Mouse (Mus musculus) forebrain, embryonic 13.5 days (tissue): ENCODE data around the gene Olfml1. TPM values are rescaled to one million over a fixed set of nuclear protein-coding genes. Genes with fewer than 3 reads are reported as not detected.

ENCODE experiments used
- ATAC-seq: fragments of 200-750 bp; cut with Nextera tagmentation; 2 replicates; pipeline ENCODE4 v1.8.0; 2017
- H3K27ac ChIP-seq: fragments of 300-500 bp; sonication (generic); 2 replicates; pipeline ENCODE4 v1.5.1; 2015; ENCODE audit warnings: inconsistent platforms, mild to moderate bottlenecking, moderate library complexity
- H3K27me3 ChIP-seq: fragments of 300-500 bp; sonication (generic); 2 replicates; pipeline ENCODE4 v1.6.1; 2015; ENCODE audit warnings: mild to moderate bottlenecking, inconsistent platforms
- H3K36me3 ChIP-seq: fragments of 300-500 bp; sonication (generic); 2 replicates; pipeline ENCODE4 v1.6.1; 2015; ENCODE audit warnings: mild to moderate bottlenecking, inconsistent platforms; ENCODE audit not compliant: poor library complexity, severe bottlenecking
- H3K4me1 ChIP-seq: fragments of 300-500 bp; sonication (generic); 2 replicates; pipeline ENCODE4 v1.6.1; 2015; ENCODE audit warnings: inconsistent platforms
- H3K4me2 ChIP-seq: fragments of 300-500 bp; sonication (generic); 2 replicates; pipeline ENCODE4 v1.6.1; 2015; ENCODE audit warnings: inconsistent platforms, mild to moderate bottlenecking, moderate library complexity
- H3K4me3 ChIP-seq: fragments of 300-500 bp; sonication (generic); 2 replicates; pipeline ENCODE4 v1.5.1; 2015; ENCODE audit warnings: mild to moderate bottlenecking, inconsistent platforms
- H3K9ac ChIP-seq: fragments of 300-500 bp; sonication (generic); 2 replicates; pipeline ENCODE4 v1.6.1; 2015; ENCODE audit warnings: mild to moderate bottlenecking, inconsistent platforms
- H3K9me3 ChIP-seq: fragments of 300-500 bp; sonication (generic); replicated peaks from 2 replicates; pipeline ENCODE4 v1.6.1; 2016; ENCODE audit warnings: inconsistent platforms
- WGBS: fragments of 180-500 bp; shearing (Covaris S2); methylation state at CpG from one replicate; pipeline ENCODE4 v1.1.7; 2015; 5-methylcytosine and 5-hydroxymethylcytosine counted together
- polyA plus RNA-seq: library from polyadenylated mRNA; unstranded; fragments of >200 nt; fragmentation: Nextera tagmentation; extraction: Ambion mirVana; gene quantifications from 2 replicates; pipeline ENCODE4 v1.2.1, GENCODE M21; 2015

Olfml1 gene
- polyA plus RNA-seq, 1 experiment from 2014 or later, result 1.9 TPM

DNA sequence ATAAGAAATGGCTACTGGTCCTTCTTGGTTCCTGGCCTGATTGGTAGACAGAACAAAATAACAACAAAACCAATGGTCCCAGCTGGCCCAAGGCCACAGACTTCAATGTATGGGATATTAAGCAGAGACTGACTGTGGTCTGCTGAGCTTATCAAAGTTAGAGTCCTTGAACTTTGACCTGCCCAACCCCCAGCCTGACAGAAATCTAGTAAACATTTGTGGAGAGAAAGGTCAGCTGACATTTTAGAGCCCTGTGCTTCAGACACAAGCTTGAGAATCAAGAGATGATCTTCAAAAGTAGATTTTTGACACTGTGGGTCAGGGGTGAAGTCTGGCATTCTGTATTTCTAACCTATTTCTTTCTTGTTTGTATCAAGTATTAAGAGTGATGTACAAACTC is 29.5 kb downstream of the Olfml1 start:
- Histone ChIP-seq H3K27me3 (peaks cover 7% of the 10 kb centered on the region; the same call in 1 of the 2 replicates), H3K27ac (no peak overlapping the region), H3K4me3 (no peak overlapping the region), H3K9me3 (no peaks in the 10 kb centered on the region), H3K4me2 (no peak overlapping the region), H3K9ac (no peak overlapping the region), H3K36me3 (no peaks in the 10 kb centered on the region), H3K4me1 (peaks cover 15% of the 10 kb centered on the region)
- no peak for ATAC-seq

DNA sequence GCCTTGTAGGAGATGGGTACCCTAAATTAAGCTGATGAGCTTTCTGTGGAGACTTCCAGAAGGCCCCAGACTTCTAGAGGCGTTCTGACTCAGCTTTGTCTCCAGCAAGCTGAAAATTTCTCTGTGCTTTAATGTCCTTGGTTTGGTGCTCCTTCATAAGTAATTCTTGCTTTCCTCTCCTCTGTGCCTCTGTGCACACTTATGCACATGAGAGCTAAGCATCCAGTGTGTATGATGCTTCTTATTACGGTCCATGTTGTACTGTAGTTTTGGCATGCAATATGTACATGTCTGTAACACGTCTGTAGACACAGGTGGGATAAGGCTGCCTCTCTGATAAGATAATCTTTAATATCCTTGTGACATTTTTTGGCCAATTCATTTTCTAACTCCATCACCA is 30.7 kb downstream of the Olfml1 start:
- Histone ChIP-seq H3K4me3 (no peak overlapping the region), H3K27me3 (peaks cover 7% of the 10 kb centered on the region; the same call in 1 of the 2 replicates), H3K4me1 (peaks cover 7% of the 10 kb centered on the region), H3K9ac (no peak overlapping the region), H3K36me3 (no peaks in the 10 kb centered on the region), H3K27ac (no peak overlapping the region), H3K9me3 (no peaks in the 10 kb centered on the region), H3K4me2 (no peak overlapping the region)
- WGBS, result 87% methylated on average over 3 of the region's 3 CpGs
- no peak for ATAC-seq

DNA sequence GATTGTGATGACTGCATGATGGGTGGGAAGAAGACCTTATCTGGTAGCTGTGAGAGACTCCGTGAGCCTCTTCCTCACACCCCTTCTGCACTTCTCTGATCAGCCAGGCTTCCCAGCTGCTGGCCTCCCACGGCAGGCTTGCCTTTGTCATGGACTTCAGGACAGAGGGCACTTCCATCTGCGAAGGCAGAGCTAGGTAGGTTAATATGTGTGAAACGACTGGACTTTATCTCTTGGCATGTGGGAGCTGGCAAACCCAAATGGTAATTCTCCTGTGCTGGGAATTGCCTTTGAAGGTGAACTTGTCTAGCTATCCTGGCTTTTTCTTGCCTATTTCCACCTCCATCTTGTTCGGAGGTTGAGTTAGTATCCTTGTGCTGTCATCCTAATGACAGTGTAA is 33.4 kb downstream of the Olfml1 start:
- ATAC-seq, result no peak

DNA sequence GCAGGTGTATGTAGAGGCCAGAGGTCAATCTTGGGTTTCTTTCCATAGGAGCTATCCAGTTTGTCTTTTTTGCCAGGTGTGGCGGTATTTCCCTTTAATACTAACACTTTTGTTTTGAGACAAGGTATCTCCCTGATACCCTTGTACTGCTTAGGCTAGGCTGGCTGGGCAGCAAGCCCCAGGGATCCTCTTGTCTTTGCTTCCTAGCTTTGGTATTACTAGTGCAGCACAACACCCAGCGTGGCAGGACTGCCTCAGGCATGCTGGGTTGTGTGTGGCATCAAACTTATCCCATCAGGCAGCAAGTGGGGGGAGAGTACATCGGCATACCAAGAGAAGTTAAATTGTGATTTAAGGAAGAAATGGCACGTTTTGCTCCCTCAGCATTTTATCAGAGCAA is 35.3 kb downstream of the Olfml1 start:
- no peak overlapping the region for H3K27ac ChIP-seq
- no peaks in the 10 kb centered on the region for H3K9me3 ChIP-seq
- no peak for ATAC-seq
- H3K27me3 ChIP-seq, result no peaks in the 10 kb centered on the region
- H3K4me3 ChIP-seq, result no peak overlapping the region
- no peak overlapping the region for H3K9ac ChIP-seq
- H3K4me1 ChIP-seq, result no peaks in the 10 kb centered on the region
- no peak overlapping the region for H3K4me2 ChIP-seq
- 86% methylated on average over 4 of the region's 4 CpGs for WGBS
- H3K36me3 ChIP-seq, result no peaks in the 10 kb centered on the region

More for the DNA sequence above, 33.4 kb downstream of the Olfml1 start:
- no peak overlapping the region for H3K4me2 ChIP-seq
- 0 out of 2 replicates have a peak, but pooled peaks cover under 1% of the 10 kb centered on the region for H3K27me3 ChIP-seq
- no peak overlapping the region for H3K9ac ChIP-seq
- H3K36me3 ChIP-seq, result no peaks in the 10 kb centered on the region
- 78% methylated on average over 5 of the region's 5 CpGs for WGBS
- H3K27ac ChIP-seq, result no peak overlapping the region
- H3K4me1 ChIP-seq, result no peaks in the 10 kb centered on the region
- no peaks in the 10 kb centered on the region for H3K9me3 ChIP-seq
- H3K4me3 ChIP-seq, result no peak overlapping the region

DNA sequence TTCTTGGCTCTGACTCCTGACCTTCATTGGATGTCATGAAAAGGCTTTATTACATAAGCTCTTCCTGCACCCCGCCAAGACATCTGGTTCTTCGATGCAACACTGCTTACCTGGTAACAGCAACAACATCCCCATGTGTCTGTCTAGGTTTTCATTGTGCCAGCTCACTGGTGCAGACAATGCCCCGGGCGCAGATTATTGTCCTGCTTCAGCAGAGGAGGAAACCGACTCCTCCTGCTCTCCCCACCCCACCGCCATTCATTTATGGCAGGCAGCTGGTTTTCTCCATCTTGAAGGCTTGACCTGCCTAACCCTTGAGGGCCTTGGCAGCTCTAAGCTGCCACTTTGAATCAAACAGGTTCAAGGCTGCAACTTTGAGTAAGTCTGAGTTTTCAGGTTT is 35.7 kb downstream of the Olfml1 start:
- no peak overlapping the region for H3K27ac ChIP-seq
- H3K9me3 ChIP-seq, result no peaks in the 10 kb centered on the region
- no peaks in the 10 kb centered on the region for H3K36me3 ChIP-seq
- no peak overlapping the region for H3K4me2 ChIP-seq
- ATAC-seq, result no peak
- H3K9ac ChIP-seq, result no peak overlapping the region
- no peaks in the 10 kb centered on the region for H3K4me1 ChIP-seq
- no peaks in the 10 kb centered on the region for H3K27me3 ChIP-seq
- WGBS, result 59% methylated on average over 6 of the region's 6 CpGs
- no peak overlapping the region for H3K4me3 ChIP-seq

DNA sequence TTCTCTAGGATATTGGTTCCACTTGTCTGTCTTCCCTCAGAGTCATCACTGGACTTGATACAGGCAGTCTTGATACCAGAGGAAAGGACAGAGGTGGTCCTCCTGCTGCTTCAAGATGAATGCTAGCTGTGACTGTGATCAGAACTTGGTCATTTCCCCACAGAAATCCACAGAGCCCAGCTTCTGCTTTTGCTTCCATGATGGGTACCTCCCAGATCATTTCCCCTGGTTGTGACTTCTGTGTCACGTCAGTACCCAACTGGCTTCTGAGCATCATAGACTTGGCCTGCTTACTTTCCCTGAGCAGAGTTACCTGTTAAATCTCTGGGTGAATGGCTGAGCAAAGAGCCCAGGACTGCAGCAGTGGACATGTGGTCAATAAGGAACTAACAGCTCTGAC is 40.5 kb downstream of the Olfml1 start:
- 100% methylated on average over 1 of the region's 1 CpGs for WGBS

DNA sequence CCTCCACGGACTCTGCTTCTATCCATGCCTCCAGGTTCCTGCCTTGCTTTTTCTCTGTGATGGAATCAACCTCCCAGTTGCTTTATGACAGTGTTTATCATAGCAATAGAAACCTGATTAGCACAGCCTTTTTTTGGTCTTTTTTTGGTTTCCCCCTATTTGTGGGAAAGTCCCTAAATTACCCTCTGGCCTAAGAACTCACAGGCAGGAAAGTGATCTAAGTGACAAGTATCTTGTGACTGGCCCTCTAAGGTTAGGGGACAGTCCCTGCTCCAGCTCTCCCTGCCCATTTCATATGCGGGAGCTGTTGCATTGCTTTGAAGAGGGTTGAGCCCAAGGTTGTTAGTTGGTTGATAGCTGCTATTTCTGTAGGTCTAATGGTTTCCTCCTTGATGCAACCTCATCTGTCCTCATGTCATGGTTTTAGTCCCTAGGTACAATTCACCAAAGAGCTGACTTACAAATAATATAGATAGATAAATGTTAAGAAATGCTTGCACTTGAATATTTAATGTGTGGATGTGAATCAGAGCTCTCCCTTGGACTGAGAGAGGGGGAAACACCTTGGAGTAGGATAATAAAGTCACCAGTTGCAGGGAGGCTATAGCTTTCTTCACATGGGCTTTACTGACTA is 42.5 kb downstream of the Olfml1 start:
- no peak for ATAC-seq
- WGBS, result 88% methylated on average over 2 of the region's 2 CpGs

More for the DNA sequence above, 40.5 kb downstream of the Olfml1 start:
- ATAC-seq, result no peak
- no peak overlapping the region for H3K9ac ChIP-seq
- no peak overlapping the region for H3K4me3 ChIP-seq
- no peak overlapping the region for H3K27ac ChIP-seq
- no peak overlapping the region for H3K4me2 ChIP-seq
- H3K27me3 ChIP-seq, result no peaks in the 10 kb centered on the region
- no peaks in the 10 kb centered on the region for H3K4me1 ChIP-seq
- H3K36me3 ChIP-seq, result no peaks in the 10 kb centered on the region
- no peaks in the 10 kb centered on the region for H3K9me3 ChIP-seq

DNA sequence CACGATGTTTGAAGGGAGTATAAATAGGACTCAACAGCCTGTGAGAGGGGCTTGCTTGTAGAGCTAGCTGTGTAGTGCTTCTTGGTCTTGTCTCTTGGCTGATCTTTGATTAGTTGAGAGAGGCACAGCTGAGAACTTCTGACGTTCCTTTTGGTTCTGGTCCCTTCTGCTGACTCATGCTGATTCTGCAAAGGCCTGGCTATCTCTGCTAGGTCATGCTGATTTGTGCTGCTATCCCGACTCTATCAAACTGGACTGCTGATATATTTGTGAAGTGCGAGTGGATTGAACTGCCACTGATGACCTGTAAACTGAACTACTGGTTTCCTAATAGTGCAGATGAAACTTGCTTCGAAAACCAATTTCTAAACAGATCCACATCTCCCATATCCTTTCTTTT is 43.6 kb downstream of the Olfml1 start:
- Histone ChIP-seq H3K27ac (no peak overlapping the region), H3K27me3 (no peaks in the 10 kb centered on the region), H3K4me2 (no peak overlapping the region), H3K4me1 (no peaks in the 10 kb centered on the region), H3K4me3 (no peak overlapping the region), H3K36me3 (no peaks in the 10 kb centered on the region), H3K9me3 (no peaks in the 10 kb centered on the region), H3K9ac (no peak overlapping the region)
- ATAC-seq, result no peak
- 88% methylated on average over 5 of the region's 5 CpGs for WGBS

More for the DNA sequence above, 42.5 kb downstream of the Olfml1 start:
- Histone ChIP-seq H3K9me3 (no peaks in the 10 kb centered on the region), H3K4me2 (no peak overlapping the region), H3K36me3 (no peaks in the 10 kb centered on the region), H3K4me3 (no peak overlapping the region), H3K27ac (no peak overlapping the region), H3K4me1 (no peaks in the 10 kb centered on the region), H3K27me3 (no peaks in the 10 kb centered on the region), H3K9ac (no peak overlapping the region)

DNA sequence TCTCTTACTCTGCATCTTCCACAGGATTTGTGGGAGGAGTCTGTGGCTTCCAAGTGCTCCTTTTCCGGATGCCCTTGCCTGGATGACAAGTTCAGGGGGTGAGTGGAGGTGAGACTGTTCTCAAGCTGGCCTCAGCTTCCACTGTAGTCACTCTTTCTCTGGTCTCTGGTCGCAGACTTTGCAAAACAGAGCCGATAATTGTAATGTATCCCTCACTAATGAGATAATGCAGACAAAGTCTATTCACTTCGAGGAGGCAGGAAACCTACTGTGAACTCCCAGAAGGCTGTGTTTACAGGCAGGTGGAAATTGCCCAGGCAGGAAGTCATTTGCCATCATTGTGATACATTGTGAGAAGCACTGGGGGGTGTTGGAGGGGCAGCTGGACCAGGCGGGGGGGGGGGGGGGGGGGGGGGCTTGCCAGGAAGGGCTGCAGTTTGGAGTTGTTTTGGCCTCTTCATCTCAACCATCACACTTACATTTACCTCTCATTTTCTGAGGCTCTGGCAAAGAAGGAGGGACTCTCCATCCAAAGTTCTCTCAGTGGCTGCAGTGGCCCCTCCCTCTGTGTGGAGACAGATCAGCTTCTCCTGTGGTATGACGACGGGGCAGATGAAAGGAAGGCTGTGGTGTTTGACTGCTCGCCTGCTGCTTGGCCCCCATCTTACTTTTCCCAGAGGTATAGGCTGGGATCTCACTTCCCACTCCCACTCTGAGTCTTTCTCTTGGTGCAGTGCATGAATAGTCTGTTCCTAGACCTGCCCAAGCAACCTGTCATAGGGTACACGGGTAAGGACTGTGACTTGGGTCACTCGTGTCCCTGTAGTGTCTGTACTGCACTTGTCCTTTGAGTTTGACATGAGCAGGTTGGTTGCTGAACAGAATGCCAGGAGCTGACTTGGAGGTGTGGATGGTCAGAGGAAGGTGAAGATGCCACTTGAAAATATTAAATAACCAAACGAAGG is 51.1 kb downstream of the Olfml1 start:
- Histone ChIP-seq H3K4me3 (no peak overlapping the region), H3K9me3 (no peaks in the 10 kb centered on the region), H3K4me1 (no peaks in the 10 kb centered on the region), H3K4me2 (no peak overlapping the region), H3K27me3 (no peaks in the 10 kb centered on the region), H3K36me3 (no peaks in the 10 kb centered on the region), H3K27ac (no peak overlapping the region), H3K9ac (no peak overlapping the region)
- ATAC-seq, result no peak
- 36% methylated on average over 10 of the region's 11 CpGs for WGBS

DNA sequence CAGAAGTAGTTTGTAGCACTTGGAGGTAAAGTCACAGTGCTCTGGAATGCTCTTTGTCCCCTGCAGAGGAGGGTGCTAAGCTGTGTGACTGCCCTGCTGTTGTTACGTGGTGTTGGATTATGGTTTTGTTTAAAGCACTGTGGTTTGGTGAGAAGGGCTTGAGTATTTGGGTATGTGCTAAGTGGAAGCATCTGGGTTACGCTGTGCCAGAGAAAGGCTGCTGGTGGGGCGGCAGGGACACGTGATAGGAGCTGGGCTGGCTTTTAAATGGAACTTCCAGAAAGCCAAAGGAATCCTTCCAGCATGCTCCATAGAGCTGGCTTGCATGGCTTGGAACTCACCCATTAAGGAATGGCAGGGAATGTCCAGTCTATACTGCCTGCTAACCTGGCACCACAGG is 52.0 kb downstream of the Olfml1 start:
- Histone ChIP-seq H3K9me3 (no peaks in the 10 kb centered on the region), H3K27ac (no peak overlapping the region), H3K9ac (no peak overlapping the region), H3K4me2 (no peak overlapping the region), H3K4me3 (no peak overlapping the region), H3K4me1 (no peaks in the 10 kb centered on the region), H3K27me3 (no peaks in the 10 kb centered on the region), H3K36me3 (no peaks in the 10 kb centered on the region)
- no peak for ATAC-seq
- WGBS, result 74% methylated on average over 4 of the region's 4 CpGs

DNA sequence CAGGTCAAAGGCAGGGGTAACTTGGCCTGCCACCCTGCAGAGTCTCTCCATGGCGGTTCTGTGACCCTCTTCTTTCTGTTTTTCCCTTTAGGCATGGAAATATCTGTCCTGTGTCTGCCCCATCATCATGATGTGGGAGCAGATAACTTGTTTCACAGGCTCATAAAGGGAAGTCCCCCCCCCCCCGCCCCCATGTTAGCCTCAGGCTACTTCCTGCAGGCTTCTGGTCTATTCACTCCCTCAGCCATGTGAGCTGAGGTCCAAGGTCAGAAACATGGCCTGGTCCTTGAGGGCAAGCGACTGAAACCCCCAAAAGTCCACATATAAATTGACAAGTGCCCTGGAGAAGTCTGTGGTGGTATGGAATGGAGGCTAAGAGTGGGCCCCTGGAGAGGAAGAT is 52.9 kb downstream of the Olfml1 start:
- Histone ChIP-seq H3K9me3 (no peaks in the 10 kb centered on the region), H3K27me3 (no peaks in the 10 kb centered on the region), H3K4me1 (no peaks in the 10 kb centered on the region), H3K4me2 (no peak overlapping the region), H3K36me3 (no peaks in the 10 kb centered on the region), H3K9ac (no peak overlapping the region), H3K4me3 (no peak overlapping the region), H3K27ac (no peak overlapping the region)
- 65% methylated on average over 3 of the region's 3 CpGs for WGBS
- no peak for ATAC-seq

DNA sequence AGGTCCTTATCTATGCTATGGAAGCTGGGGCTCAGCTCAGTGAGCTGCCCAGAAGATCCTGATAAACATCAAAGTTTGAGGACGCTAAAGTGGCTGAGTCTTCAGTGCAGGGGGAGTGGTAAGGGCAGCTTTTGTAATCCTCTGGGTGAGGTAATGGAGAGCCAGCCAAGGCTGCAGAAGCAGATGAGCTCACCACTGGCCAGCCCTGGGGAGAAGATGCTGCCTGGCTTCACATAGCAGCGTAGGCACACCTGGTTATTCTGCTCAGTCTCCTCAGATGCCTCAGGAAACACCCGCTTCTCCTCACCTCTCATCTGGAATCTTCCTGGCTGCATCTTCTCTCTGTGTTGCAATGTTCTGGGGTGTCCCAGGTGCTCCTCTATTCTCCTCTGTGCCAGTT is 57.2 kb downstream of the Olfml1 start:
- no peaks in the 10 kb centered on the region for H3K27me3 ChIP-seq
- no peaks in the 10 kb centered on the region for H3K36me3 ChIP-seq
- no peak for ATAC-seq
- H3K4me3 ChIP-seq, result no peak overlapping the region
- no peak overlapping the region for H3K27ac ChIP-seq
- WGBS, result 62% methylated on average over 3 of the region's 3 CpGs
- no peak overlapping the region for H3K4me2 ChIP-seq
- no peaks in the 10 kb centered on the region for H3K9me3 ChIP-seq
- no peaks in the 10 kb centered on the region for H3K4me1 ChIP-seq
- H3K9ac ChIP-seq, result no peak overlapping the region
